Comparison of ENCODE assay signal across 8 mouse cellular contexts in genomic region chr2:32150135-32150534, GRCm38 (mm10). TPM values are rescaled to one million over a fixed set of nuclear protein-coding genes. Genes with fewer than 3 reads are reported as not detected.
DNase-seq lines count a peak whose midpoint lies in the region; ATAC-seq and TF ChIP-seq lines count a peak whose summit lies in the region.

No protein-coding gene starts in this region.

- H3K27me3 ChIP-seq in heart, embryonic 15.5 days, result no peaks in the 10 kb centered on the region
- no peaks in the 10 kb centered on the region for H3K27me3 ChIP-seq in hindbrain, embryonic 12.5 days
- H3K27me3 ChIP-seq in midbrain, embryonic 11.5 days (ENCODE audit: control insufficient read depth, insufficient read depth, low read length), result no peaks in the 10 kb centered on the region

- no peaks in the 10 kb centered on the region for H3K9me3 ChIP-seq in heart, embryonic 15.5 days (replicated peaks)
- no peaks in the 10 kb centered on the region for H3K9me3 ChIP-seq in hindbrain, embryonic 12.5 days (replicated peaks)
- no peaks in the 10 kb centered on the region for H3K9me3 ChIP-seq in midbrain, embryonic 11.5 days (ENCODE audit: control insufficient read depth, low read length)

- DNase-seq in heart, adult 9 months (ENCODE audit: low spot score in 2 of 2), result no peak
- peak; percentile 85 for DNase-seq in midbrain, embryonic 11.5 days (ENCODE audit: low spot score, missing footprints)
- DNase-seq in thymus, postnatal 36 days, result no peak
- DNase-seq in gastrocnemius, adult 18-20 months (ENCODE audit: low spot score), result no peak
- DNase-seq in adrenal gland, adult 18-20 months (ENCODE audit: low spot score in 2 of 2), result no peak

- peak overlapping the region; percentile 98 for H3K27ac ChIP-seq in heart, embryonic 15.5 days
- H3K27ac ChIP-seq in cortical plate, adult 2 months (ENCODE audit: insufficient read depth, low read length), result peak overlapping the region; percentile 51
- peak overlapping the region; percentile 99 for H3K27ac ChIP-seq in hindbrain, embryonic 12.5 days
- H3K27ac ChIP-seq in midbrain, embryonic 11.5 days (ENCODE audit: low read depth, low read length), result no peak overlapping the region

- ATAC-seq in heart, embryonic 15.5 days (replicated peaks; ENCODE audit: insufficient number of reproducible peaks, insufficient read depth, low FRiP score, low read depth), result no peak
- peak; percentile 10; the same call in 1 of the 2 replicates for ATAC-seq in hindbrain, embryonic 12.5 days (ENCODE audit: low FRiP score)
- ATAC-seq in midbrain, embryonic 11.5 days (ENCODE audit: low FRiP score), result 0 out of 2 replicates have a peak, but pooled peaks have one; percentile 5

- 26% methylated on average over 1 of the region's 1 CpGs for WGBS in heart, embryonic 15.5 days
- WGBS in hindbrain, embryonic 12.5 days, result 27% methylated on average over 1 of the region's 1 CpGs
- WGBS in midbrain, embryonic 11.5 days, result 16% methylated on average over 1 of the region's 1 CpGs

- H3K36me3 ChIP-seq in heart, embryonic 15.5 days, result no peaks in the 10 kb centered on the region
- H3K36me3 ChIP-seq in hindbrain, embryonic 12.5 days, result no peaks in the 10 kb centered on the region
- no peaks in the 10 kb centered on the region for H3K36me3 ChIP-seq in midbrain, embryonic 11.5 days (ENCODE audit: control insufficient read depth, insufficient read depth, low read length)

- peaks cover 40% of the 10 kb centered on the region for H3K4me1 ChIP-seq in heart, embryonic 15.5 days (replicated peaks)
- peaks cover 2% of the 10 kb centered on the region; the same call in 1 of the 2 replicates for H3K4me1 ChIP-seq in cortical plate, adult 2 months (ENCODE audit: control insufficient read depth, insufficient read depth, low read length)
- H3K4me1 ChIP-seq in hindbrain, embryonic 12.5 days, result peaks cover 42% of the 10 kb centered on the region
- peaks cover 34% of the 10 kb centered on the region for H3K4me1 ChIP-seq in midbrain, embryonic 11.5 days (ENCODE audit: control insufficient read depth, insufficient read depth, low read length)

- 0 out of 2 replicates have a peak overlapping the region, but pooled peaks have one; percentile 98 for H3K9ac ChIP-seq in heart, embryonic 15.5 days
- H3K9ac ChIP-seq in hindbrain, embryonic 12.5 days, result no peak overlapping the region
- H3K9ac ChIP-seq in midbrain, embryonic 11.5 days (ENCODE audit: low read length), result no peak overlapping the region; the same call in 1 of the 2 replicates

- TF ChIP-seq POLR2A in cortical plate, adult 2 months (IDR thresholded peaks at IDR 0.05; ENCODE audit: extremely low read depth, insufficient read depth, low read length), result no peak

- H3K4me3 ChIP-seq in heart, embryonic 15.5 days, result peak overlapping the region; percentile 92
- H3K4me3 ChIP-seq in cortical plate, adult 2 months (ENCODE audit: insufficient read depth, low read length), result peak overlapping the region; percentile 89
- peak overlapping the region; percentile 97 for H3K4me3 ChIP-seq in hindbrain, embryonic 12.5 days
- peak overlapping the region; percentile 93 for H3K4me3 ChIP-seq in midbrain, embryonic 11.5 days (ENCODE audit: low read depth, low read length)

- no peak for TF ChIP-seq CTCF in cortical plate, adult 2 months (IDR thresholded peaks at IDR 0.05; ENCODE audit: extremely low read depth, insufficient read depth, low read length)

- peak overlapping the region; percentile 80 for H3K4me2 ChIP-seq in heart, embryonic 15.5 days
- peak overlapping the region; percentile 99 for H3K4me2 ChIP-seq in hindbrain, embryonic 12.5 days (replicated peaks)
- peak overlapping the region; percentile 99; the same call in 1 of the 2 replicates for H3K4me2 ChIP-seq in midbrain, embryonic 11.5 days

RNA-seq across cellular contexts. Expression of gene Prrc2b, which starts 0.7 kb away (rescaled TPM):
- polyA plus RNA-seq in heart, embryonic 15.5 days (2015; fragmentation: Nextera tagmentation; extraction: Ambion mirVana), result 21.0 and 34.8 TPM in 2 replicates
- 97.6 and 99.1 TPM in 2 replicates for polyA plus RNA-seq in cortical plate, adult 2 months (2012; rRNA removed)
- 111 and 114 TPM in 2 replicates for polyA plus RNA-seq in hindbrain, embryonic 12.5 days (2016; fragmentation: Nextera tagmentation; extraction: Ambion mirVana)
- 52.6 and 64.1 TPM in 2 replicates for polyA plus RNA-seq in midbrain, embryonic 11.5 days (2014; fragmentation: Nextera tagmentation; extraction: Ambion mirVana)
- 10 to 100 TPM; 78.4 to 79.7 TPM for total RNA-seq in gastrocnemius, adult 18-20 months (2021)
- 100 to 1,000 TPM in 1 of 2 experiments, 10 to 100 TPM in 1; 94.4 to 102 TPM for total RNA-seq in adrenal gland, adult 18-20 months (2021)

RNA-seq across cellular contexts. Expression of gene Plpp7, which starts 54.8 kb away (rescaled TPM):
- 15.9 and 16.1 TPM in 2 replicates for polyA plus RNA-seq in heart, embryonic 15.5 days (2015; fragmentation: Nextera tagmentation; extraction: Ambion mirVana)
- 34.5 and 36.4 TPM in 2 replicates for polyA plus RNA-seq in cortical plate, adult 2 months (2012; rRNA removed)
- 11.1 and 11.5 TPM in 2 replicates for polyA plus RNA-seq in hindbrain, embryonic 12.5 days (2016; fragmentation: Nextera tagmentation; extraction: Ambion mirVana)
- 5.9 and 7.3 TPM in 2 replicates for polyA plus RNA-seq in midbrain, embryonic 11.5 days (2014; fragmentation: Nextera tagmentation; extraction: Ambion mirVana)
- total RNA-seq in gastrocnemius, adult 18-20 months (2021), result 100 to 1,000 TPM; 105 to 121 TPM
- total RNA-seq in adrenal gland, adult 18-20 months (2021), result 1 to 10 TPM; 5.4 to 6.6 TPM
